Mouse (Mus musculus): ENCODE results near the gene Mcoln1. TPM values are rescaled to one million over a fixed set of nuclear protein-coding genes. Genes with fewer than 3 reads are reported as not detected.

Gene Mcoln1
- polyA plus RNA-seq, 1 experiment from 2014 or later = 43.1 TPM

DNA sequence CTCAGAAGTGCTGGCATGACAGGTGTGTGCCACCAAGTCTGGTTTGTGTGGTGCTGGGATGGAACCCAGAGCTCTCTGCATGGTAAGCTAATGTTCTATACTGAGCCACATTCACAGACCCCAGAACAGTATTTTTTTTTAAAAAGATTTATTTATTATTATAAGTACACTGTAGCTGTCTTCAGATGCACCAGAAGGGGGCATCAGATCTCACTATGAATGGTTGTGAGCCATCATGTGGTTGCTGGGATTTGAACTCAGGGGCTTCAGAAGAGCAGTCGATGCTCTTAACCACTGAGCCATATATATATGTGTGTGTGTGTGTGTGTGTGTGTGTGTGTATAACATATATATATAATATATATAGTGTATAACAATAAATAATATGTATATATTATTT lies 31.4 kb upstream of the Mcoln1 start:
- no peaks in the 10 kb centered on the region for H3K4me1 ChIP-seq (ENCODE audit: control insufficient read depth, insufficient read depth, low read length)
- H3K4me3 ChIP-seq (ENCODE audit: low read depth, low read length) = no peak overlapping the region
- peak; percentile 15 for DNase-seq (ENCODE audit: low spot score)
- no peaks in the 10 kb centered on the region for H3K9me3 ChIP-seq (replicated peaks; ENCODE audit: control insufficient read depth, low read length)
- 86% methylated on average over 1 of the region's 1 CpGs for WGBS
- H3K9ac ChIP-seq (replicated peaks; ENCODE audit: low read length) = no peak overlapping the region
- no peak overlapping the region for H3K27ac ChIP-seq (replicated peaks; ENCODE audit: low read depth, low read length)
- H3K4me2 ChIP-seq (ENCODE audit: low read depth, low read length) = no peak overlapping the region
- no peaks in the 10 kb centered on the region for H3K36me3 ChIP-seq (replicated peaks; ENCODE audit: control insufficient read depth, insufficient read depth, low read depth, low read length)
- H3K27me3 ChIP-seq (ENCODE audit: control insufficient read depth, insufficient read depth, low read length) = no peaks in the 10 kb centered on the region
- no peak for ATAC-seq (replicated peaks; ENCODE audit: insufficient number of reproducible peaks, low FRiP score, low TSS enrichment, low read depth)

DNA sequence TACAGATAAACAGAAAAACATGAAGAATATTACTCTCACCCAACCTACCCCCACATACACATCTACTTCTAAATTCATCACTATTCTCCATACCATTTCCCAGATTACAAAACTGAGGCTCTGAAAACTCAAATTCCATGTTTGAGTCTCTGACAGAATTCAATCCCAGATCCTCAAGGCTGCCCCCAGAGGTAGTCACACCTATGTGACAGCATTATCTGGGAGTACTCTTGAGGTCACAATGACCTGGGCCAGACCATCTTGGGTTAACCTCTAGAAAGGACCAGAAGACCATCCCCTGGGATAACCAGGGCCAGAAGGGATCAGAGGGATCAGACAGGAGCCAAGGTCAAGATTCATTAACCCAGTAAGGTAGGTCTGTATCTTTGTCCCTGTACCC lies 29.7 kb upstream of the Mcoln1 start, which contains the start of gene Tex45:
Tex45 (plus strand) TSS at position 301 of the 400 bp plus-strand sequence.
- no peak for DNase-seq (ENCODE audit: low spot score)
- no peak for ATAC-seq (replicated peaks; ENCODE audit: insufficient number of reproducible peaks, low FRiP score, low TSS enrichment, low read depth)
- no peak within 1 kb of the TSS for H3K4me3 ChIP-seq (ENCODE audit: low read depth, low read length)

DNA sequence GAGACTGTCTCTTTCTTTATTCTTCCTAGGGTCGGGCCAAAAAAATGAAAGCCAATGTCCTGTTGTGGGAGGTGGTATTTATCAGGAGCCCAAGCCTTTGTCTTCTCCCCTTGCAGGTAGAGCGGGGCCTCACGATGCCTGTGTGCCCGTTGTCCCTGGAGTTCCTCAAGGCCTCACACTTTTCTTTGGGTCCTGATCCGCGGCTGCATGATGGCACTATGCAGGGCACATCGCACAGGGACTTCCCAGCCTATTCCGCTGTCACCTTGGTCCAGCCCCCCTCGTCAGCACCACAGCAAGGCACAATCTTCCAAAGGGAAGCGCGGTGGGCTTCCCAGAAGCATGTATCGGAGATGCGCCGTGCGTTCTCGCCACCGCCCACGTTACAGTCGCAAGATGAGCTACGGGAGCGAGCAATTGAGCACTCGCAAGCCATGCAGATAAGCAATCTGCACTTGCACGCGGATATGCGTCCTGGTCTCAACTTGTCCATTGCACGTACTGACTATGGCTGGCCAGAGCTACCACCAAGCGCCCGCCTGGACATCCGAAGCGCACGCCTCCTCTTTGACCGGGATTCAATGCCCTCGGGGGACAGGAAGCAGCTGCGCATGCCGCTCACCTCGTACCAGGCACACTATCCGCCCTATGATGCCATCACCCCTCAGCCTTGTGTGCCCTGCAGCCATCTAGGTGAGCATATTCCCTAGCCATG lies 24.4 kb upstream of the Mcoln1 start:
- Histone ChIP-seq H3K4me2 (ENCODE audit: low read depth, low read length) (peak overlapping the region; percentile 44), H3K27ac (replicated peaks; ENCODE audit: low read depth, low read length) (no peak overlapping the region), H3K27me3 (ENCODE audit: control insufficient read depth, insufficient read depth, low read length) (0 out of 2 replicates have a peak, but pooled peaks cover 3% of the 10 kb centered on the region), H3K4me1 (ENCODE audit: control insufficient read depth, insufficient read depth, low read length) (no peaks in the 10 kb centered on the region), H3K4me3 (ENCODE audit: low read depth, low read length) (peak overlapping the region; percentile 21), H3K9ac (replicated peaks; ENCODE audit: low read length) (peak overlapping the region; percentile 25; the same call in 1 of the 2 replicates), H3K36me3 (replicated peaks; ENCODE audit: control insufficient read depth, insufficient read depth, low read depth, low read length) (no peaks in the 10 kb centered on the region), H3K9me3 (replicated peaks; ENCODE audit: control insufficient read depth, low read length) (no peaks in the 10 kb centered on the region)
- ATAC-seq (replicated peaks; ENCODE audit: insufficient number of reproducible peaks, low FRiP score, low TSS enrichment, low read depth) = no peak
- 21% methylated on average over 37 of the region's 37 CpGs for WGBS
- peak; percentile 32 for DNase-seq (ENCODE audit: low spot score)

More for the DNA sequence above, 29.7 kb upstream of the Mcoln1 start, which contains the start of gene Tex45:
- no peaks in the 10 kb centered on the region for H3K4me1 ChIP-seq (ENCODE audit: control insufficient read depth, insufficient read depth, low read length)
- no peaks in the 10 kb centered on the region for H3K36me3 ChIP-seq (replicated peaks; ENCODE audit: control insufficient read depth, insufficient read depth, low read depth, low read length)
- 0 out of 2 replicates have a peak, but pooled peaks cover 1% of the 10 kb centered on the region for H3K27me3 ChIP-seq (ENCODE audit: control insufficient read depth, insufficient read depth, low read length)
- H3K4me2 ChIP-seq (ENCODE audit: low read depth, low read length) = no peak within 1 kb of the TSS
- no peak within 1 kb of the TSS for H3K27ac ChIP-seq (replicated peaks; ENCODE audit: low read depth, low read length)
- no peaks in the 10 kb centered on the region for H3K9me3 ChIP-seq (replicated peaks; ENCODE audit: control insufficient read depth, low read length)
- no peak within 1 kb of the TSS for H3K9ac ChIP-seq (replicated peaks; ENCODE audit: low read length)

DNA sequence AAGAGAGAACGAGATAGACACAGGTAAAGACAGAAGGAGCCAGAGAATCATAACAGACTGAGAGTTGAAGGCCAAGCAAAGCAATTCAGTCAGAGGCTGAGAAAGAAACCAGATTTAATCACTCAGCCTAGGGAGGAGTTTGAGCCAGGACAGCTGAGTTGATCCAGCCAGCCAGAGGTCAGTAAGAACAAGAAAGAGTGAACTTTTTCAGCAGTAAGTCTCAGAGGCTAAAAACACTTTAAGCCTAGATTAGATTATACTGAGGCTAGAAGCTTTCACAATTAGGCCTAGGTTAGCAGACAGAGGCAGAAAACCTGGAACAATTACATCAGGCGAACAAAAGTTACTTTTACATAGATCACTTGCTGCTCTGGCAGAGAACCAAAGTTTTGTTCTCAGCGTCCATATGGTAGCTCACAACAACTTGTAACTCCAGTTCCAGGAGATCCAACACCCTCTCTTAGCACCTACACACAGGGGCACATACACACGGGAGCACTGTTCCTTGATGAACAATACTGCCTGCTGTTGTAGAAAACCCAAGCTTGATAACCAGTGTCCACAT lies 20.0 kb upstream of the Mcoln1 start:
- Histone ChIP-seq H3K4me3 (ENCODE audit: low read depth, low read length) (no peak overlapping the region), H3K27ac (replicated peaks; ENCODE audit: low read depth, low read length) (no peak overlapping the region)

DNA sequence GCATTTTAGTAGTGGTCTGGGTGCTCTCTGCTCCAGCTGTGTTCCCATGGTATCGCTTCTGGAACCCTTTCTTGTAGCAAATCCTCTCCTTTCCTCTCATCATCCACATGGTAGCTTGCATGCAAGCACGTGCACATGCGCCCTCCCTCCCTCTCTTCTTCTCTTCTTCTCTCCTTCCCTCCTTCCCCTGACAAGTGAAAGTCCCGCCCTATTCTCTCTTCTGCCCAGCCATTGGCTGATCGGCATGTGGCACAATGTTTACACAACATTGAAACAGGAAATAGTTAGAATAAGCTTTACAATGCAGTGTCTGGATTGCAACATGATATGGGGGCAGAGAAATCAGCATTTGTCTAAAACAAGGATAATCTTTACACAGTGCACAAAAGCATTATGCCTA lies 18.7 kb upstream of the Mcoln1 start:
- Histone ChIP-seq H3K4me1 (ENCODE audit: control insufficient read depth, insufficient read depth, low read length) (no peaks in the 10 kb centered on the region), H3K4me3 (ENCODE audit: low read depth, low read length) (no peak overlapping the region), H3K36me3 (replicated peaks; ENCODE audit: control insufficient read depth, insufficient read depth, low read depth, low read length) (no peaks in the 10 kb centered on the region), H3K9me3 (replicated peaks; ENCODE audit: control insufficient read depth, low read length) (no peaks in the 10 kb centered on the region), H3K27ac (replicated peaks; ENCODE audit: low read depth, low read length) (no peak overlapping the region), H3K9ac (replicated peaks; ENCODE audit: low read length) (no peak overlapping the region), H3K4me2 (ENCODE audit: low read depth, low read length) (no peak overlapping the region), H3K27me3 (ENCODE audit: control insufficient read depth, insufficient read depth, low read length) (no peaks in the 10 kb centered on the region)
- WGBS = 61% methylated on average over 5 of the region's 5 CpGs
- no peak for ATAC-seq (replicated peaks; ENCODE audit: insufficient number of reproducible peaks, low FRiP score, low TSS enrichment, low read depth)
- DNase-seq (ENCODE audit: low spot score) = no peak

More for the DNA sequence above, 20.0 kb upstream of the Mcoln1 start:
- ATAC-seq (replicated peaks; ENCODE audit: insufficient number of reproducible peaks, low FRiP score, low TSS enrichment, low read depth) = no peak
- Histone ChIP-seq H3K9ac (replicated peaks; ENCODE audit: low read length) (no peak overlapping the region), H3K9me3 (replicated peaks; ENCODE audit: control insufficient read depth, low read length) (no peaks in the 10 kb centered on the region), H3K4me2 (ENCODE audit: low read depth, low read length) (no peak overlapping the region), H3K27me3 (ENCODE audit: control insufficient read depth, insufficient read depth, low read length) (0 out of 2 replicates have a peak, but pooled peaks cover 3% of the 10 kb centered on the region), H3K4me1 (ENCODE audit: control insufficient read depth, insufficient read depth, low read length) (no peaks in the 10 kb centered on the region), H3K36me3 (replicated peaks; ENCODE audit: control insufficient read depth, insufficient read depth, low read depth, low read length) (no peaks in the 10 kb centered on the region)
- no peak for DNase-seq (ENCODE audit: low spot score)
- WGBS = 83% methylated on average over 4 of the region's 4 CpGs

DNA sequence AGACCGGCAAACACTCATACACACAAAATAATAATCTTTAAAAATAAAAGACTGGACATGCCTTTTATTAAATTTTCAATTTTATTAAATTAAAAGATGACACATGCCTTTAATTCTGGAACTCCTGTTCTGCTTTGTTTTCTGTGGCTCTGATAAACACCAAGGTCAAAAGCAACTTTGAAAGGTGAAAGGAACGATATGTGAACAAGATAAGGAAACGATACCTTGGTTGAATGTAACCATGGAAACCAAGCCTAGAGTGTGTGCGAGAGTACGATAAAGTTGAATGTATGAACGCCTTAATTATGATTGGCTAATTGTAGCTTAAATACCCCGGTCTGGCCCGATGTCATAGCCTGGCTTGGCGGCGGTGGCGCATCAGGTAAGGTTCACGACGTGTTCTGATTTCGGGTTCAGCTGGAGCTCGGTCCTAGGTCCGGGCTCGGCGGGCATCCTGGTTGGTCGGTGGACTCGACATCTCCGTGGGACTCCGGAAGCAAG lies 18.0 kb upstream of the Mcoln1 start:
- H3K9ac ChIP-seq (replicated peaks; ENCODE audit: low read length) = no peak overlapping the region
- no peaks in the 10 kb centered on the region for H3K9me3 ChIP-seq (replicated peaks; ENCODE audit: control insufficient read depth, low read length)
- H3K36me3 ChIP-seq (replicated peaks; ENCODE audit: control insufficient read depth, insufficient read depth, low read depth, low read length) = no peaks in the 10 kb centered on the region
- no peak for ATAC-seq (replicated peaks; ENCODE audit: insufficient number of reproducible peaks, low FRiP score, low TSS enrichment, low read depth)
- no peak overlapping the region for H3K4me2 ChIP-seq (ENCODE audit: low read depth, low read length)
- 85% methylated on average over 22 of the region's 22 CpGs for WGBS
- H3K4me3 ChIP-seq (ENCODE audit: low read depth, low read length) = no peak overlapping the region
- no peaks in the 10 kb centered on the region for H3K27me3 ChIP-seq (ENCODE audit: control insufficient read depth, insufficient read depth, low read length)
- H3K27ac ChIP-seq (replicated peaks; ENCODE audit: low read depth, low read length) = no peak overlapping the region
- H3K4me1 ChIP-seq (ENCODE audit: control insufficient read depth, insufficient read depth, low read length) = no peaks in the 10 kb centered on the region
- DNase-seq (ENCODE audit: low spot score) = no peak

DNA sequence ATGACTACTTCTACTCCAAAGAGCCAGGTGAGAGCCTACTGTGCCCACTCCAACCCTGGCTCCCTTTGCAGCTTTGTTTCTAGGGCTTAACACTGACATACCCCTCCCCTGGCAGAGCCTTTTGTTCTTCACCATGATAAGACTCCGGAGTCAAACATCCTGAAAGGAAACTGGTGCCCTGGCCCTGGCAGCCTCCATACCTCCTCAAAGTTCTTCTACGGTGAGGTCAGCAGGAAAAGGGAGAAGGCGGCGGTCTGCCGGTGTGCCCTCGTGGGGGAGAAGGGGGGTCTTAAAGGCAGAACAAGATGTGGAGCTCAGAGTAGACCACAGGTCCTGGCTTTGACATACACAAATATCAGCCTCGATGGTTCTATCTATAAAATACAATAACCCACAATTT lies 16.7 kb upstream of the Mcoln1 start:
- DNase-seq (ENCODE audit: low spot score) (no peak), ATAC-seq (replicated peaks; ENCODE audit: insufficient number of reproducible peaks, low FRiP score, low TSS enrichment, low read depth) (no peak)
- no peaks in the 10 kb centered on the region for H3K27me3 ChIP-seq (ENCODE audit: control insufficient read depth, insufficient read depth, low read length)
- no peak overlapping the region for H3K4me3 ChIP-seq (ENCODE audit: low read depth, low read length)
- H3K9me3 ChIP-seq (replicated peaks; ENCODE audit: control insufficient read depth, low read length) = no peaks in the 10 kb centered on the region
- H3K36me3 ChIP-seq (replicated peaks; ENCODE audit: control insufficient read depth, insufficient read depth, low read depth, low read length) = no peaks in the 10 kb centered on the region
- H3K4me2 ChIP-seq (ENCODE audit: low read depth, low read length) = no peak overlapping the region
- no peak overlapping the region for H3K27ac ChIP-seq (replicated peaks; ENCODE audit: low read depth, low read length)
- 77% methylated on average over 7 of the region's 7 CpGs for WGBS
- no peak overlapping the region for H3K9ac ChIP-seq (replicated peaks; ENCODE audit: low read length)
- no peaks in the 10 kb centered on the region for H3K4me1 ChIP-seq (ENCODE audit: control insufficient read depth, insufficient read depth, low read length)

DNA sequence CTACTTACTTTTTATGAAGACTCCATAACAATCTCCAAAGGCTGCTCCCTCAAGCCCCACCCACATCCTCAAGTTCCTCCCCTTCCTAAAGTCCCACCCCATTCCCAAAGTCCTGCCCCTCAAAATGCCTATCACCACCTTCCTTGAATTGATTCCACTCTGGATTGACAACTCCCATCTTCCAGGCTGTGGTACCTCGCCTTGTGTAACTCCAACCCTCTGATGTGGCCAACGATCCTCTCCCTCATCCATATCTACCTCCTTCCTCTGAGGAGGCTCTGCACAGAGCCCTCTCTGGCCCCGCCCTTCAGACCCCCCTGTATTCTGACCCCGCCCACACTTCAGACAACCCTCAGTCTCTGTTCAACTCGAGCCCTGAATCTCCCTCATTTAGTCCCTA lies 15.1 kb upstream of the Mcoln1 start:
- Histone ChIP-seq H3K9me3 (replicated peaks; ENCODE audit: control insufficient read depth, low read length) (no peaks in the 10 kb centered on the region), H3K36me3 (replicated peaks; ENCODE audit: control insufficient read depth, insufficient read depth, low read depth, low read length) (no peaks in the 10 kb centered on the region), H3K27ac (replicated peaks; ENCODE audit: low read depth, low read length) (no peak overlapping the region), H3K4me3 (ENCODE audit: low read depth, low read length) (no peak overlapping the region), H3K9ac (replicated peaks; ENCODE audit: low read length) (no peak overlapping the region), H3K4me2 (ENCODE audit: low read depth, low read length) (no peak overlapping the region), H3K4me1 (ENCODE audit: control insufficient read depth, insufficient read depth, low read length) (no peaks in the 10 kb centered on the region), H3K27me3 (ENCODE audit: control insufficient read depth, insufficient read depth, low read length) (no peaks in the 10 kb centered on the region)
- DNase-seq (ENCODE audit: low spot score) (no peak), ATAC-seq (replicated peaks; ENCODE audit: insufficient number of reproducible peaks, low FRiP score, low TSS enrichment, low read depth) (no peak)
- 20% methylated on average over 5 of the region's 5 CpGs for WGBS

Data from embryonic facial prominence, embryonic 11.5 days (tissue).